Mouse (Mus musculus): ENCODE measurements around the gene Mdm2.
A peak's percentile ranks its signal among the peaks of the same experiment; 100 is the strongest.

Gene Mdm2

DNA sequence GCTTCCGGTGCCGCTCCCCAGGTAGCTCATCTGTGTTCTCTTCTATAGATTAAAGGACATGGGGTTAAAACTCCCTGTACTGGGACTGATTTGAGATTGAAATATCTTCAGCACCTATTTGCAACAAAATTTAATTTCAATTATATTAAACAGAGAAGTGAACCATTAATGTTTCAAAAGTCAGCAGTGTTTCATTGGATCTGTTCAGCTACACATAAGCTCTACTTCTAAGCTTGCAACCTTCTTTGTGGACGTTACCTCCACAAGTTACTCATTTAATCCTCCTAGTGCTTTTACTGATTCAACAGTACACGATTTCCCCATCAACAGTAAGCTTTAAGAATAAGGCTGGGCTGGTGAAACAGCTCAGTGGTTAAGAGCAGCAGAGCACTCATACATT is 15.5 kb downstream of the Mdm2 start:
- no peak for DNase-seq (ENCODE audit: low read depth, low spot score)
- peaks cover 27% of the 10 kb centered on the region for H3K36me3 ChIP-seq (ENCODE audit: control insufficient read depth, insufficient read depth, low read length, poor library complexity, severe bottlenecking)
- H3K27me3 ChIP-seq (ENCODE audit: control insufficient read depth, insufficient read depth, low read length, poor library complexity, severe bottlenecking) = no peaks in the 10 kb centered on the region

DNA sequence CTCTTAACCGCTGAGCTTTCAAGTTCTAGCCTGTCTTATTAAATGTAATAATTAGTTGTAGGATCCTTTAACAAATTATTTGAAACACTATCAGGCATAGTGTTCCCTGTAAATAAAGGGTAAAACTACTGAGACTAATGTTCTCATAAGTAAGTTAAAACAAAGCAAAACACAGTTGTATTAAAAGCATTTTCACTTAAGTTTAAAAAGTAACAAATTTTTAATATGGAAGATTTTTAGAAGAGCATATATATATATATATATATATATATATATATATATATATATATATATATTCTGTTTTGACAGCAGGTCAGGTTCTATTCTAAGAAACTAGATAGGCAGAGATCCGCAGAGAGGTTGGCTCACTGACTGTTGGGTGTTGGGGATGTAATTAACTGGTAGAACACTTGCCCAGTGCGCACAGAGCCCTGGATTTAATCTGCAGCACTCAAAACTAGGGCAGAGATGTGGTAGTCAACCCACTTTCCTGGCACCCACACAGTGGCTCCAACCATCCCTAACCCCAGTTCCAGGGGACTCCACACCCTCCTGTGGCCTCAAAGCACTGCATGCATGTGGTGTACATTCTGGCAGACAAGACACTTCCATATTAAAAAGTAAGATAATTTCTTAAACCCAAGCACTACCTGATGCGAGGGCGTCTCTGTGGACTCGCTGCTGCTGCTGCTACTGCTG is 16.2 kb downstream of the Mdm2 start:
- no peaks in the 10 kb centered on the region for H3K27me3 ChIP-seq (ENCODE audit: control insufficient read depth, insufficient read depth, low read length, poor library complexity, severe bottlenecking)
- no peak for DNase-seq (ENCODE audit: low read depth, low spot score)

DNA sequence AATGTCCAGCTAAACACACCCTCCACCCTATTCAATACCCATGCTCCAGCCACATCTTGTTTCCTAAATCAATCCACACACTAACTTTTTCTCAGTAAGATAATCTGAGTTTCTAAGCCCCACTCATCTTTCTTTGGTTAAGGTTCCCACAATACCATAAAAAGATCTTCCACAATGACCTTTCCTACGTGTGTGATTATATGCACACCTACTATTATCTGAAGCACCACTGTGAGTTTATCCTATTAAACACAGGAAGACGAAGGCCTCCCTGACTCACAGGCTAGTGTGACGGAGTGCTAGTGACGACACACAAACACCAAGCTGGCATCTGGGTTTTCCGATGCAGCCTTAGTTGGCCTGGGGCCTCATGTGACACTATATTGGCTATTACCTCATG is 17.6 kb downstream of the Mdm2 start:
- peaks cover 28% of the 10 kb centered on the region for H3K36me3 ChIP-seq (ENCODE audit: control insufficient read depth, insufficient read depth, low read length, poor library complexity, severe bottlenecking)
- DNase-seq (ENCODE audit: low read depth, low spot score) = no peak
- H3K27me3 ChIP-seq (ENCODE audit: control insufficient read depth, insufficient read depth, low read length, poor library complexity, severe bottlenecking) = no peaks in the 10 kb centered on the region

More for the DNA sequence above, 16.2 kb downstream of the Mdm2 start:
- peaks cover 28% of the 10 kb centered on the region for H3K36me3 ChIP-seq (ENCODE audit: control insufficient read depth, insufficient read depth, low read length, poor library complexity, severe bottlenecking)

DNA sequence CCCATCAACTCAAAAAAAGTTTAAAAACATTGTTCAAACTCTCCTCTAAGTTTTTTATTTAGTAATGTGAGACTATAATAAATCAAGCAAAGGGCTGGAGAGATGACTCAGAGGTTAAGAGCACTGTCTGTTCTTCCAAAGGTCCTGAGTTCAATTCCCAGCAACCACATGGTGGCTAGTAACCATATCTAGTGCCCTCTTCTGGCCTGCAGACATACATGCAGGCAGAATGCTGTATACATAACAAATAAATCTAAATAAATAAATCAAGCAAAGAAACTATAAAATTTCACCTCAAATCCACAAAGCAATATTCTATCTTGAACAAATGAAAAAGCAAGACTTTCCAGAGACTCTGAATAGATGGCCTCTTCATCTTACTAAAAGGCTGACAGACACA is 18.4 kb downstream of the Mdm2 start:
- no peaks in the 10 kb centered on the region for H3K27me3 ChIP-seq (ENCODE audit: control insufficient read depth, insufficient read depth, low read length, poor library complexity, severe bottlenecking)
- H3K36me3 ChIP-seq (ENCODE audit: control insufficient read depth, insufficient read depth, low read length, poor library complexity, severe bottlenecking) = peaks cover 28% of the 10 kb centered on the region
- DNase-seq (ENCODE audit: low read depth, low spot score) = no peak

DNA sequence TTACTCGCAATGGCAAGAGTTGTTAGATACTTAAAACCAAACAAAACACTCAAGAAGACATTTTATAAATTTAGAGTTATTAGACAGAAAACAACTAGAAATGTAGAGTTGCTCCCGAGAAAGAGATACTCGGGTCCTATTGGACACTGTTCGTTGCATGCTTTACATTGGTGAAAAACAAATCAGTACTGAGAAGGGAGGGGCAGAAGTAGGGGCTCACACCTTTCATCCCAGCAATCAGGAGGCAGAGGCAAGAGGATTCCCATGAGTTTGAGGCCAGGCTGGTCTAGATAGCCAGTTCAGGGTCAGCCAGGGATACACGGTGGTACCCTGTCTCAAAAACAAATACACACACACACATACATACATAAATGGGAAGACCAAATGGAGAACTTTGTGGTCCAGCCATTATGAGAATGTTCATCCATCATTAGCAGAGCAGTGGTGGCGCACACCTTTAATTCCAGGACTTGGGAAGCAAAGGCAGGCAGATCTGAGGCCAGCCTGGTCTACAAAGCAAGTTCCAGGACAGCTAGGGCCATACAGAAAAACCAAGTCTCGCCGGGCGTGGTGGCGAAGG is 19.1 kb downstream of the Mdm2 start:
- Histone ChIP-seq H3K36me3 (ENCODE audit: control insufficient read depth, insufficient read depth, low read length, poor library complexity, severe bottlenecking) (peaks cover 26% of the 10 kb centered on the region), H3K27me3 (ENCODE audit: control insufficient read depth, insufficient read depth, low read length, poor library complexity, severe bottlenecking) (no peaks in the 10 kb centered on the region)
- DNase-seq (ENCODE audit: low read depth, low spot score) = no peak

DNA sequence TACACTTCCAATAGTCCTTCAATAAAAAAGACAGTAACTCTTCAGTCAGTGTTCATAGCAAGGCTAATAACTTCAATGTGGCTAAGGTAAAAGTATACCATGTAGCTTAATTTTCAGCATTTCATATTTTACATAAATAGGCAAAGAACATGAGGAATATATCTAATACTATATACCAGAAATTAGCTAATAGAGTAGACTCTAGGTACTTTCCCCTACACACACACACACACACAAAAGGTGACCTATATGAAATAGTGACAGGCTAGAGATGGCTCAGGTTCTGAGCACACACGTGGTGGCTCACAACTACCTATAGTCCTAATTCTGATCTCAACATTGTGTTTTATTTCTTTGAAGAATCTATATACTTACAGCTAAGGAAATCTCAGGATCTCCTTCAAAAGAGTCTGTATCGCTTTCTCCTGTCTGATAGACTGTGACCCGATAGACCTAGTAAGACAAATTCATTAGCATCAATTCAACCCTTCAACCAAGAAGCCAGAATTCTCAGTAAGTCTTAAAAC is 19.7 kb downstream of the Mdm2 start:
- DNase-seq (ENCODE audit: low read depth, low spot score) = no peak
- no peaks in the 10 kb centered on the region for H3K27me3 ChIP-seq (ENCODE audit: control insufficient read depth, insufficient read depth, low read length, poor library complexity, severe bottlenecking)
- peaks cover 27% of the 10 kb centered on the region for H3K36me3 ChIP-seq (ENCODE audit: control insufficient read depth, insufficient read depth, low read length, poor library complexity, severe bottlenecking)

DNA sequence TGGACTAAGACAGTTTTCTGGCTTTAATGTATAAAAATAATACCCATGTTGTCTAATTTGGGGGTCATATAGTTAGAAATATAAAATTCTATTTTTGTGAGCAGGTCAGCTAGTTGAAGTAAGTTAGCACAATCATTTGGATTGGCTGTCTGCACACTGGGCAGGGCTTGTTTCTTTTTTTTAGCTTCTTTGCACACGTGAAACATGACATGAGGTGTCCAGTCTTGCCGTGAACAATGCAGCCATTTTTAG is 20.5 kb downstream of the Mdm2 start:
- H3K36me3 ChIP-seq (ENCODE audit: control insufficient read depth, insufficient read depth, low read length, poor library complexity, severe bottlenecking) = peaks cover 28% of the 10 kb centered on the region
- H3K27me3 ChIP-seq (ENCODE audit: control insufficient read depth, insufficient read depth, low read length, poor library complexity, severe bottlenecking) = no peaks in the 10 kb centered on the region
- DNase-seq (ENCODE audit: low read depth, low spot score) = no peak

DNA sequence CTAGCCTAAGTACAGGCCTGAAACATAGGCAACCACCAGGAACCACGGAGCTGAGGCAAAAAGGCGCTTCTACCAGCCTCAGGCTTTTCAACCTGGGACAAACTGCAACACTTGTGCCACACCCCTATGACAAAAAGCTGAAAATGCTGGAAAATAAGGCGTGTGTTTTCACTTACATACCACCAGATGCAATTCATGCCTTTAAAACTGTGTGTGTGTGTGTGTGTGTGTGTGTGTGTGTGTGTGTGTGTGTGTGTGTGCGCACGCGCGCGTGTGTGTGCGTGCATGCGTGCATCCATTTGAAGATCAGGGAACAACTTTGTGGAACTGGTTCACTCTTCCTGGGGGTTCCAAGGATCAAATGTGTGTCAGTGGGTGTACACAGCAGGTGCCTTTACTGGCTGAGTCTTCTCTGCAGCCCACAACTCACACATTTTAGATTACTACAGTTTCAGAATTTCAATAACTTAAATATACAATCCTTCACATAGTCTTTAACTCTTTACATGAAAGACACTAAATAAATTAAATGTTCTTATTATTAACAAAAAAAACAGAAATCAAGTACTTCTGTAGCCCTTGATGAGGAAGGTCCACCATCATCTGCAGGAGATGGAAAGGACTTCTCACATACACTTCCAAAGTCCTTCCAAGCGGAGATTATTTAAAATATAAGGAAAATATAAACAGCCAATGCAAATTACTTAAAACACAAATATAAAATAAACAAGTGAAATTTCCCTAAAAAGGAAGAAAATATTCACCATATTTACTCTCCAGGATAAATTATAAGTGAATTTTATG is 21.1 kb downstream of the Mdm2 start:
- peaks cover 32% of the 10 kb centered on the region for H3K36me3 ChIP-seq (ENCODE audit: control insufficient read depth, insufficient read depth, low read length, poor library complexity, severe bottlenecking)
- H3K27me3 ChIP-seq (ENCODE audit: control insufficient read depth, insufficient read depth, low read length, poor library complexity, severe bottlenecking) = no peaks in the 10 kb centered on the region
- DNase-seq (ENCODE audit: low read depth, low spot score) = no peak

DNA sequence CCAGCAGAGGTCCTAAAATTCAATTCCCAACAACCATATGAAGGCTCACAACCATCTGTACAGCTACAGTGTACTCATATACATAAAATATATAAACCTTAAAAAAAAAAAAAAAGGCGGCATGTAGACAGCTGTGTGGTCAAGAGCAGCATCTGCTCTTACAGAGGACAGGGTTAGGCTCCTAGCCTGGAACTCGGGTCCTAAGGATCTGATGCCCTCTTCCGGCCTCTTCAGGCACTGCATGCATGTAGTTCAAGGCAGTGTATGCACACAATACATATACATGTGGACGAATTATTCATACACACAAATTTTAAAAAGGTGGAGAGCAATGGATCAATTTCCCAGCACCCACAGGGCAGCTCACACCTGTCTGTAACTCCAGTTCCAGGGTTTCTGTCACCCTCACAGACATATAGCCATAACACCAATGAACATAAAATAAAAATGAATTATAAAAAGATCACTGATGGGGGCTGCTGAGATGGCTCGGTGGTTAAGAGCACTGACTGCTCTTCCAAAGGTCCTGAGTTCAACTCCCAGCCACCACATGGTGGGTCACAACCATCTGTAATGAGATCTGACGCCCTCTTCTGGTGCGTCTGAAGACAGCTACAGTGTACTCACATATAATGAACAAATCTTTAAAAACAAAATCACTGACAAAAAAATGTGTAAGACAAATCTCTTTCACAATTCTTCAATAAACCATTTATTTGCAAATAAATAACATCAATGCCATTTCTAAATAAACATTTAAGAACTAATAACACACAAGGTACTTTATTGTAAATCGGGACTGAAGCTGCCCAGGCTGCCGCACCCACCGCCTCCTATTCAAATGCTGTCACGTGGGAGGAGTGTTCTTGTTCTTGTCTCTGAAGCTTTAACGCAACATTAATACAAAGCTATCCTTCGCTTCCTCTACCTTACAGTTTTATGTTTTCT is 22.1 kb downstream of the Mdm2 start:
- Histone ChIP-seq H3K27me3 (ENCODE audit: control insufficient read depth, insufficient read depth, low read length, poor library complexity, severe bottlenecking) (no peaks in the 10 kb centered on the region), H3K36me3 (ENCODE audit: control insufficient read depth, insufficient read depth, low read length, poor library complexity, severe bottlenecking) (peaks cover 35% of the 10 kb centered on the region)
- peak; percentile 62 for DNase-seq (ENCODE audit: low read depth, low spot score)

DNA sequence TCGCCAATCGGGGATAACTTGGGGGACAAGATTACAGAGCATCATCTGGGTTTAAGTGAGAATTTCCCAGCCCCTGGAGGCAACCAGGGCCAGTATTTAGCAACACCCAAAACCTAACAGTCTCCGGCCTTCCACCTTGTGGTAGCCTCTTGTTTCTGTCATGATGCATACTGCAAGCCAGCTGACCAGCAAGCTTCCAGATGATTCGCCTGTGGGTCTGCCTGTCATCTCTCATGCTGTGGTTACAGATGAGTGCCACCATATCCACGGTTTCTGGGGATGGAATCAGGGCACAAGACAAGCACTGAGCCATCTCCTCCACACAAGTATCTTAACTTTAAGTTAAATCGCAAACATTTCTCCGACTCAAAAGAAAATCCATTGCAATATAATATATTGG is 23.0 kb downstream of the Mdm2 start:
- Histone ChIP-seq H3K27me3 (ENCODE audit: control insufficient read depth, insufficient read depth, low read length, poor library complexity, severe bottlenecking) (no peaks in the 10 kb centered on the region), H3K36me3 (ENCODE audit: control insufficient read depth, insufficient read depth, low read length, poor library complexity, severe bottlenecking) (peaks cover 32% of the 10 kb centered on the region)
- no peak for DNase-seq (ENCODE audit: low read depth, low spot score)

DNA sequence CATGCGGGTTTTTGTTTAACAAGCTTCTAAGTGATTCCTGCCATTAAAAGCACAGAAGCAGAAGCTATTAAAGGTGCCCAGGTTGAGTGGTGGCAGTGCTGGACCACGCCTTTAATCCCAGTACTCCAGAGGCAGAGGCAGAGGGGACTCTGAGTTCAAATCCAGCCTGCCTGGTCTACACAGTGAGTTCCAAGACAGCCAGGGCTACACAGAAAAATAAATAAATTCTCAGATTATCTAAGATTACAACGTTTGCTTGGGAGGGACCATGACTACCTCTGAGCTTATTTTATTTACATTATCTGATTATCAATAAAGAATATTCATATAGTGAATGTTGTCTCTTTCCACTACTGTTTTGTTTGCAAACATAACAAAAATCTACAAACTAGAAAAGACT is 23.5 kb downstream of the Mdm2 start:
- Histone ChIP-seq H3K27me3 (ENCODE audit: control insufficient read depth, insufficient read depth, low read length, poor library complexity, severe bottlenecking) (no peaks in the 10 kb centered on the region), H3K36me3 (ENCODE audit: control insufficient read depth, insufficient read depth, low read length, poor library complexity, severe bottlenecking) (peaks cover 32% of the 10 kb centered on the region)
- no peak for DNase-seq (ENCODE audit: low read depth, low spot score)

DNA sequence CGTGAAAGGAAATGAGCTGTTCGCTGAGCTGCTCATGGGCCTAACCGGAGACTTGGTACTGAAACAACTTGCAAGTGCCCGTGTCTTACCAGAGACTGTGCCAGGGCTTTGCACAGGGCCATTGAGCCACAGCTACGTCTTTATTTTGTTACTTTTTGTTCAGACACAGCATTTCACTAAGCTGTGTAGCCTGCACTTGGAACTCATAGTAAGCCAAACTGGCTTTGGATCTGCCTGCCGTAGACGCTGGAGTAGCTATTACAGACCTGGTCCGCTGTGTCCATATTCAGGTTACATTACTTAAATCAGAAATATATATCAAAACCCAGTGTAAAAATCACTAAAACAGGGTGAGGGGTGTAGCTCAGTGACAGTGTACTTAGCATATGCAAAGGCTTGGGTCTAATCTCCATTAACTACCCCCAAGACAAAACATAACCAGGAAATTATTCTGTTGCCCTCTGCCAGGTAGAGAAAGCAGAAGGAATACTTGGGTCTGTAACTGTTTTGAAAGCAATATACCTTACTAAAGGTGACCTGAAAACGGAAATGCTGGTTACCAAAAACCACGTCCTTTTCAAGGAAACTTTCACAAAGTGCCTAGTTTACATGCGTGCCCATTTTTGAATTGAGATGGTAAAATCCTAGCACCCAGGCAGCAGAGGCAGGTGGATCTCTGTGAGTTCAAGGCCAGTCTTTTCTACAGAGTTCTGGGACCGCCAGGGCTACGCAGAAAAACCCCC is 24.5 kb downstream of the Mdm2 start:
- no peak for DNase-seq (ENCODE audit: low read depth, low spot score)
- Histone ChIP-seq H3K36me3 (ENCODE audit: control insufficient read depth, insufficient read depth, low read length, poor library complexity, severe bottlenecking) (peaks cover 34% of the 10 kb centered on the region), H3K27me3 (ENCODE audit: control insufficient read depth, insufficient read depth, low read length, poor library complexity, severe bottlenecking) (no peaks in the 10 kb centered on the region)

DNA sequence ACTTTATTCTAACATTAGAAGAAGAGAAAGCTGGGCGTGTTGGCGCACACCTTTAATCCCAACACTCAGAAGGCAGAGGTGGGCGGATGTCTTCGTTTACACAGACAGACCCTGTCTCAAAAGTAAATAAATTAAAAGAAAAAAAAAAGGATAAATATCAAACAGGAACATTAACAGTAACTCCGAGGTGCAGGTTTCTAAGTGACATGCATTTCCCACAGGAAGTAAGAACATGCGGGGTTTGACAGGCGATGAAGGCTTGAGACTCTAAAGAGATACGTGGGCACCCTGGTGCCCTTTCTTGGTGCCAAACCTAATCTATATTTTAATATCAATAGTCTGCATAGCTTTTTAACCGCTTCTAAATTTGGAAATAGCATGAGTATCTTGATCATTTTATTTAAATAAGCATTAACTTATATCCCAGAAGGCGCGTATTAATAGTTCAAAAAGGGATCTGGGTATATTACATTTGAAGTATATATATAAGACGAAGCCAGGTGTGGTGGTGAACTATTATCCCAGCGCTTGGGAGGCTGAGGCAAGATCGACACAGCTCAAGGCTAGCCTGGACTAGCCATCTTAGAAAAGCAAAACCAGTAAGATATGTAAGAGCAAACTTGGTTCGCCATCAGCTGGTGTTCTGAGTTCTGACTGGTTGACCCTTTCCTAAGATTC is 25.2 kb downstream of the Mdm2 start:
- DNase-seq (ENCODE audit: low read depth, low spot score) = no peak
- Histone ChIP-seq H3K36me3 (ENCODE audit: control insufficient read depth, insufficient read depth, low read length, poor library complexity, severe bottlenecking) (peaks cover 30% of the 10 kb centered on the region), H3K27me3 (ENCODE audit: control insufficient read depth, insufficient read depth, low read length, poor library complexity, severe bottlenecking) (no peaks in the 10 kb centered on the region)
